Mouse (Mus musculus) monocyte, adult 5-6 weeks (primary cell): ENCODE data around the gene Prkn. TPM values are rescaled to one million over a fixed set of nuclear protein-coding genes. Genes with fewer than 3 reads are reported as not detected.

Experiments
- ATAC-seq: fragments of 153-309, 156-312 bp; replicated peaks from 2 replicates; pipeline ENCODE4 v1.8.0; 2017; ENCODE audit warnings: mild to moderate bottlenecking; ENCODE audit not compliant: low TSS enrichment, insufficient number of reproducible peaks, severe bottlenecking, poor library complexity, low FRiP score
- total RNA-seq: library from RNA; stranded (forward); fragments of 200-1000, 200-491, 200-594 nt; gene quantifications from 3 replicates; pipeline ENCODE4 v1.2.3, GENCODE M21; 2017

Prkn gene
- total RNA-seq, 1 experiment from 2014 or later = not detected

DNA sequence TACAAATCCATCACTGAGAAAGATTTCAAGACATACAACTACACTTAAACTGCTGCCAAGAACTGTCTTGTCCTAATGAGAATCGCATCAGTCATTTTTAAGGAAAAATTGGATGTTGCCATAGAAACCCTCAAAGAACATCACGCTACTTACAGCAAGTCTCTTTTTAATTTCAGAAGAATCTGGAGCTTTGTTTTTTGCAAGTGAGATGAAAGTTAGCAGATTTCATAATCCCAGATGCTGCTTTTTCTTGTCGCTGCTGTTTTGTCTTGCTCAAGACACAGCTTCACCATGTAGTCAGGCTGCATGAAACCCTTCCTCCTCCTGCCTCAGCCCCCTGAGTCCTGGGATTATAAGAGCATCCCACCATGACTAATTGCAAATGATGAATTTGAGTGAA is 373.5 kb downstream of the Prkn start:
- ATAC-seq = no peak

DNA sequence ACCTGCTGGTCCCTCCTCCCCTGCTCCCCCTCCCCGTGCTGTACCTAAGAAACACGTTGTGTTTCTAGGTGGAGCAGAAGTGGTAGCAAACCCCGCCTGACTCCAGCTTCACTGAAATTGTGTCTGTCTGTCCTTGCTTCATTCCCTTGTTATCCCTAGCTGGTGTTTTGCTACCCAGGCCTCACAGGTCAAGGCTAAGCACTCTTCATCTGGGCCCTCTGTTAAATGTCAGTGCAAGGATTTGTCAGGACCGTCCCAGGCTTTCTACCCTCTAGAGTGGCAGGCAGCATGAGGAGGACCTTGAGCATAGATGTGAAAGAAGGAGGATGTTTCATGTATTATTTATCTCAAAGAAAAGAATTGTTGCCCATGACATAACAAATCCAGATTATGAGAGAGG is 388.8 kb downstream of the Prkn start:
- ATAC-seq = no peak

DNA sequence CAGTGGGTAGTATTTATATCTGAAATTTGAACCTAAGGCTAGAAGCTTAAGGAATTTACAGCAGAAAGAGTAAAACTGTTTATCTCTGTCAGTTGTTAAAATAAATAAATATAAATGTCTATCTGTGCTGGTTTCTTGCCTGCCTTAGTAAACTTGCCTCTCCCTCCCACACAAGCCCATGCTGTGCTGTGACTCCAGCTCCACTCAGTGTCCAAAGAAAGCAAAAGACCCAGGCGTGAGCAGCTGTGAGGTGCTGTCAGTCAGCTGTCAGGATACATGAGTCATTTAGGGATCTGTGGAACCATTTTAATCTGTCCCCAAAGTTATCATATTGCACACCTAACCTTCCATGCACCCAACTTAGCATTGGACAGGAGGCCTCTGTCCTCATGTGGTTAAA is 389.2 kb downstream of the Prkn start:
- no peak for ATAC-seq

DNA sequence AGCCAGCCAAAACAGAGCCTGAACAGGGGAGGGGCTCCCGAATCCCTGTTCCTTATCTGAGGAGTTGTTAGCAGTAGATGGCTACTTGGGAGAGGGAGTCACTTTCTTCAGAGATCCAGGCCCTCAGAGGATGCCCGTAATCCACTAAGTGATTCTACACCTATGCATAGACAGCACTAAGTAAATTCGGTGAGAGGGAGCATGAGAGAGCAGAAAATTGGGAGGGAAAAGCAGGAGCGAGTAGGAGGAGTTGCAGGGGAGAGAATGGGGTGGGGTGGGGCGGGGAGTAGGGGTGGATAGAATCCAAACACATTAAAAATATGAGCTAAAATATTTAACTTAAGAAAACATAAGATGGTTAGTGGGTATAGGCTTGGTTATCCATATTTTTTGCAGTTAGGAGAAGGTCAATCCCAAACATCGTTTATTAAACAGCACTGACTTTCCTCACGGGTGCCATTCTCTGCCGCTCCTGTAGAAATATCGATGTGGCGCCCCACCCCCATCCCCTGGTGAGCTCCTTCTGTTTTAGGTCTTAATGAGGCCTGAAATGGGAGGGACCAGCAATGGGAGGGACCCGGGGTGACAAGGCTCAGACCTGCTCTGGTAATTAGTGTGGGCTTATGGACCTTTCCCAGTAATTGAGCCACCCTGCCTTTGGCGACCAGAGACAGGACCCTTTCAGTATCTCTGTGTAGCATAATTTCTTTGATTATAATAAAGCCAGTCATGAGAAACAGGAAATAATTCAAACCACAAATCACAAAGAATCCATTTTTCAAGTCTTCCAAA is 390.6 kb downstream of the Prkn start:
- ATAC-seq = no peak

DNA sequence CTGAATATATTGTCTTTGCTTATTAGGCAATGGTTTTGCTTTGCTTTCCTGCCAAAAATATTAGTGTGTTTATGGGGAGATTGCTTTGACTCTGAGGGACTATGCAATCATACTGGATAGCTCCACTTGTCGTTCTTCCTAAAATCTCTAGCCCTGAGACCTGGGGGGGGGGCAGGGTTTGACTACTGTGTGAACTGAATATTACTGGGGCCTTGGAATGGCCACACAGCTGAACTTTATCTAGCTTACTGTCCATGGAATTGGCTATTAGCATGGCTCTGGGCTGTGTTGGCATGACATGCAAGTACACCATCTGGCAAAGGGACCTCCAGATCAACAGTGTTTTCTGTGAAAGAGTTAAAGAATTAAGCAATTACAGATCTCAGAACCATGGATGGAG is 395.1 kb downstream of the Prkn start:
- ATAC-seq = no peak

DNA sequence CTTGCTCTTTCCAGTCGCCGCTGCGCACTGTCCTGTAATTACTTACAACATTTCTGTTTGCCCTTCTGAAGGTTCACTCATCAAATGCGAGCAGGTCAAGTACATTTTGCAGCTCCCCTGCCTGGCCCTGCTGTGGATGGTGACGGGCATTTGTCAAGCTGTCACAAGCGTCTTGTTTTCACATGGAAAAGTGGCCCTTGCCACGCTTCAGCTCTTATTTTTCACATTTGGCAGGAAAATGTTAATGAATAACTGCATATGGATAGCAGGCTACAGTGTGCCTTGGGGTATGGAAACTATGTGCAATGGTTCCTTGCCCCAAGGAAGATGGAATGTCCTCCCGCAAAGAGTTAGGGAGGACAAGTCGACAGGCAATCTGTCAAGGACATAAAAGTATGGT is 404.9 kb downstream of the Prkn start:
- no peak for ATAC-seq

DNA sequence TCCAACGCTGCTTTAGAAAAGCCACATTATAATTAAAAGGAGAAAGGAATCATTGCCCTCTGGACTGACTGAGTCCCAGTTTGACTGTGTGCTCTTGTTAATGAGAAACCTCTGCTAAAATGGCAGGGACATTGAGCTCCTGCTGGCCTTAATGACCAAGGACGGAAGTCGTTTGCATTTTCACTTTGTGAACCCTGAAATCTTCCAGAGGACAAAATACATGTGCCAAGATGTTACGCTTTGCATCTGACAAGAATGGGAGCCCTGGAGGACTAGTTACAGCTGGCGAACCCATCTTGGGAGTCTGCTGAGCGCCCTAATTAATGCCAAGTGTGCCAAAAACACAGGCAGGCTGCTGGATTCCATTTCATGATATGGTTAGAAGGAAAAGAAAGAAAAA is 409.0 kb downstream of the Prkn start:
- no peak for ATAC-seq

DNA sequence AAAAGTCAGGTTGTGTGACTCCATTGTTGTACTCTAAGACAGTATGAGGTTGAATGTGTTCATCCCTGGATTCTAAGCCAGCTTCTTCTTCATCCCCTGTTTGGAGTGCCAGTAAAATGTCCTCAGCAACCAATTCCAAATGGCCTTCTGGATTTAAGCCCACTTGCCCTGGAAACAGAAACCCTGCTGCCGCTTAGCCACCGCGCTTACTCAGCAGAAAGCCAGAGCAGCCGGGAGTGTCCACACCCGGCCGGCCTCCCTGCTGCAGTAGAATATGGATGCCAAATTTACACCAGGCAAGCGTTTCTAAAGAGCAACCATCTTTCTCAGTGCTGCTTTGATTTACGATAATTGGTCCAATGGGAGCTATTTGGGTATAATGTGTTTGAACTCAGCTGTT is 420.5 kb downstream of the Prkn start:
- no peak for ATAC-seq

DNA sequence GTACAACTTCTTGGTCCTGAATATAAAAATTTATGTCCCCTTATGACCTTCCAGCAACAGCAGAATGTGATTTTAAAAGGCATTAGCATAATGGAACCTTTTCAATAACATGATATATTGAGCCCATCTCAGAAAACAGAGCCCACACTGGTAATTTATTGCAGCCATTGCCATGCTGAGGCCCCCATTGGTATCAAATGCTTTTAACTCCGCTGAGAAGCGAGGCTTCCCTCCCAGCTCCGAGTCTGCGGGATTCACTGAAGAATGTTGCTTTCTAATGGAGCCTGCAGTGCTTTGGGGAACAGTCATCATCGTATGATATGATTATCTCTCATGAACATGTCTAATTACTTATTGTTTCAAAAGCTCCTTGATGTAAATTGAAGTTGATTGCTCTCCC is 421.5 kb downstream of the Prkn start:
- ATAC-seq = no peak

DNA sequence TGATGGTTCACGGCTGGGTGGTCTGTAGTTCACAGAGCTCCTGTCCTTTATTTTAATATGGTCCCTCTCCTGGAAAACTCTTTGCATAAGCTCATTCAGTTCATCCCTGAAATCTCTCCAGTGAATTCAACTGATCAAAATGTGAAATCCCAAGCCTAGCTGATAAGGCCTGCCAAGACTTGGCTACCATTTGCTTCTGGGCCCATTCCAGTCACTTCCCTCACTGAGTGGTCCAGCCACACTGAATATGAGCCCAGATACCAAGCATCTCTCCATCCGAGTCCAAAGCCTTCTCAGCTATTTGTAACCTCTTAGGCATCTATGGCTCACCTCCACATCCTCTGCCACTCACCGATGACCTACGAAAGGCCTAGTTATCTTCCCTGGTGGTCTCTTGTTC is 427.8 kb downstream of the Prkn start:
- ATAC-seq = no peak

DNA sequence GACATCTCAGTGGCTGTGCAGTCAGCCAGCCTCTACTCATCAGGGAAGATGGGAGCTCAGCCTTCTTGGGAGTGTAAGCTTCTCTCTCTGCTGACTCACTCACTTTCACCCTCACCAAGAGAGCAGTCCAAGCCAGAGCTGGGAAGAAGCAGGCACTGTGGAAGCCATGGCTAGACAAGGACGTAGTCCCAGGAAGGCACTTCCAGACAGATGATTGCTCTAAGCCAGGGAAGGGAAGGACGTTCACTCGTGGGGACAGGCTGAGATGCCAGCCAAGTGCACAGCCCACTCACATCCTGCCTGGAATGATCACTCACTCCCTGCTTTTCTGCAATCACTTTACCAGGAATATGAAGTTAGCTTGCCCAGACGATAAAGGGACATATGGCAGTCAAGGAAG is 430.0 kb downstream of the Prkn start:
- no peak for ATAC-seq

DNA sequence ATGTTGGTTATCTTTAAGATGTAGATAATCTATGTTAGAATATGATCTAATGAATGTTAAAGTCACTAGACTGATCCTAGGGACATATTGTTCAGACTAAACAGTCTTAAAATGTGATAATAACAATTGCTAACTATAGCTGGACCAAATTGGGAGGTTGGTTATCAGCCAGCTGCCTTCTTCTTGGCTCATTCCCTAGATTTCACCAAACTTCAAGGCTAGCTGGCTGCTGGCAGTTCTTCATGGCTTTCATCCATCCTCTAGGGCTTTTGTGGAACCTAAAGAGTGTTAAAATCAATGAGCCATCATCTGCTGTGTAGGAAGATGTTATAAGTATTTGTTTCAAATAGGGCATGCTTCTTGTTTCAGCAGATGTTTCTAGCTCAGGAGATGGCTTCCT is 431.7 kb downstream of the Prkn start:
- ATAC-seq = no peak

DNA sequence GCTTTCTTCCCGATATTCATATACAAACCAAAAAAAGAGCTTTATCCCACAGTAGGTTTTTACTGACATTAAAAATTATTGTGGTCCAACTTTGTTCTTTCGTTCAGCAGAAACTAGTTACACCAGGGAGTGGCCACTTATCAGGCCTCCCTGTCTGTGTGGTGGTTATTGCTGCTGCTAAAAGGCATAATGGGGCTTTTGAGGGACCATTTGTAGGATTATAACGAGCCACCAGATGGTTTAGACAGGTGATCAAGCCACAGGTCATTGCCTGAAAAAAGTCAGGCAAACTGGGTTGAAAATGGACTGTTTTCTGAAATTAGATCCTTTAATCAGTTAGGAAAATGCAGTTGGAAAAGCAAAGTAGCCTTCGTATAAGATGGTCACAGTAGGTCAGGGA is 444.1 kb downstream of the Prkn start:
- ATAC-seq = no peak

DNA sequence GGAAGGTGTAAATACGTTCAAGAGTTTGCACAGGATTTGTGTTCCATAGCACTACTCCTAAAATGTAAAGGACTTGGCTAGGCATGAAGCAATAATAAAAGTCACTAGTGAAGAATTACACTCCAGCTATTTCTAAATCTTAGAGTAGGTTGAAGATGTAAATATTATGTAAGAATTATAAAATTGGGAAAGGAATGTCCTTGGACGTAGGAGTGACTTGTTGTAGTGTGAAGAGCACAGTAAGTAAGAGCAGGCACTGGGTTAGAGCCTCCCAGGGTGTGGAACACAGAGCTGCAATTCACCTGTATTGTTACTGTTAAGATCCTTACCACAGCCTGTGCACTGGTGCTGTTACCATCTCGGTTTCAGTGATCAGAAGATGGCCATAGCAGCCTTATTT is 450.0 kb downstream of the Prkn start:
- ATAC-seq = no peak

DNA sequence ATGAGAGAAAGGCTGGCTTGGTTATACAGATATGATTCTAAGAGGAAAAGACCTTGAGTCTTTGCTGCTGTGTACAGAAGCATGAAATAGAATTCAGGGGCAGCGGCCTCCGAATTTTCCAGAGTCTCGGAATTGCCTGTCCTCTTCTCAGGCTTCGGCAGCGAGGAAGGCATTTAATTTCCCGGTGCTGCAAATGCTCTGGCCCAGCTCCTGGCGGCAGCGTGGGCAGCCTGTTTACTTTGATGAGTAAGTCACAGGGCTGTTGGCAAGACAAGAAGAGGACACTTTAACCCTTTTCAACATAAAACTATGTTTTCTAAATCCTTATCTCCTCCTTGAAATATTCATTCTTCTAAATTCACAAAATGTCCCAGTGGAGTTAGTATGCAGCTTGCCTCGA is 462.9 kb downstream of the Prkn start:
- no peak for ATAC-seq

DNA sequence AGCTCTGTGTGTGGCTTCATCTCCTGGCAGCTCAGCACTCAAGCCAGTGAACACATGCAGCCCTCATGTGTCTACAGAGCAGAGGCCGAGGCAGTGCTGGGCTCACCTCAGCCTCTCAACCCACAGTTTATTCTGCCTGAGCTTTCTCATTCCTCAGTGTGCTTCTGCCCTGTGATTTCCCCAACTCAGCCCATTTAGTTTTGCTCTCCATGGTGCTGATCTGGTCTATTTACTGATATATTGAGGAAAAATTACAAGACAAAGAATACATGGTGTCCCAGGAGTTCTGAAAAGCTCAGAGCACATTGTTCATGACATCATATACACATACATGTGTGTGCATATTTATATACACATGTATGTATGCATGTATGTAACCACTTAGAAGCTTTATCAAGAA is 469.7 kb downstream of the Prkn start:
- no peak for ATAC-seq

DNA sequence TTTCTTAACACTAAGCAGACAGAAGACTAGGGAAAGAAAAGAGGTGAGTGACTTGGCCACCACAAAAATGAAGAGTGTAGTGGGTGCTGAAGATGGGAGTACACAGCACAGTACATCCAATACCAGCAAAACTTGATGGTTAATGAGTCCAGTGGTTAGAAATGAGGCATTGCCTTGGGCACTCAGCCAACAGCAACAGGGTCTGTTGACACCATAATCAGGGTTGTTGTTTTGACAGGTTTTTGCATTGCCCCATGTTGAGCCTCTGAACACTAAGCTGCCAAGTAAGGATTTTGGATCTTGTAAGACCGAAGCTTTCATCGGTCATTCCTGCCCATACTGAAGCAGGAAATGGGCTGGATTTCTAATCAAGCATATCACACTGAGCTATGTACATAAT is 474.0 kb downstream of the Prkn start:
- ATAC-seq = no peak

DNA sequence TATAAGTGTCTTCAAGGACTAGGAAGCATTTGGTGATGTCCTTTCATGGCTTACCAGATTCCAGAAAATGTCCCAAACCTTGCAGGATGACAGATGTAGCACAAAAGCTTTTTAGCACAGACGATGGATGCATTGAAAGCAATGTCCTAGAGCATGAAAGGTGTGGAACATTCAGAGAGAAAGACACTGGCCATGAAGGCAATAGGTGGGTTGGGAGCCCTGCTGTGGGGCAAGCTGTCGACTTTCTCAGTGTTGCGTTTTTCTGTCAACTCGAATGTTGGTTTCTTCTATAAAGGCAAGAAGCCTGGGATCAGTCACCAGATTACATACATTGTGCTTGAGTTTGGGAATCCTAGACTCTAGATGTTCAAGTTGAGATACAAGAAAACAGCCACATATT is 475.5 kb downstream of the Prkn start:
- ATAC-seq = no peak

DNA sequence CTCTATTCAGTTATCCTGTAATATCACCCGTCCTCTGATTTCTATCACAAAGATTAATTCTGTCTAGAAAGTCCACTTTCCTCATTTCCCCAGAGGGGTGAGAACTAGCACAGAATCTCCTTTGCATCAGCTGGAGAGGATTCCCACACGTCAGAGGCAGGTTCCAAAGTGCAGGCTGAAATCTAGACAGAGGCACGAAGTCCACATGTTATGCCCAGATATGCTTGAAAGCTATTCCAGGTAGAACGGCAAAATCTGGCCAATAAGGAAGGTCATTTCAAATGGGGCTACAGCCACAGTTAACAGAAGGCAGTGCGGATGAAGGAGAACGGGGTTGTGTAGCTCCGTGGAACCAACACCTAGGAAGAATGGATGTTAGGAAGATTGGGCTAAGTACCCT is 478.8 kb downstream of the Prkn start:
- no peak for ATAC-seq

DNA sequence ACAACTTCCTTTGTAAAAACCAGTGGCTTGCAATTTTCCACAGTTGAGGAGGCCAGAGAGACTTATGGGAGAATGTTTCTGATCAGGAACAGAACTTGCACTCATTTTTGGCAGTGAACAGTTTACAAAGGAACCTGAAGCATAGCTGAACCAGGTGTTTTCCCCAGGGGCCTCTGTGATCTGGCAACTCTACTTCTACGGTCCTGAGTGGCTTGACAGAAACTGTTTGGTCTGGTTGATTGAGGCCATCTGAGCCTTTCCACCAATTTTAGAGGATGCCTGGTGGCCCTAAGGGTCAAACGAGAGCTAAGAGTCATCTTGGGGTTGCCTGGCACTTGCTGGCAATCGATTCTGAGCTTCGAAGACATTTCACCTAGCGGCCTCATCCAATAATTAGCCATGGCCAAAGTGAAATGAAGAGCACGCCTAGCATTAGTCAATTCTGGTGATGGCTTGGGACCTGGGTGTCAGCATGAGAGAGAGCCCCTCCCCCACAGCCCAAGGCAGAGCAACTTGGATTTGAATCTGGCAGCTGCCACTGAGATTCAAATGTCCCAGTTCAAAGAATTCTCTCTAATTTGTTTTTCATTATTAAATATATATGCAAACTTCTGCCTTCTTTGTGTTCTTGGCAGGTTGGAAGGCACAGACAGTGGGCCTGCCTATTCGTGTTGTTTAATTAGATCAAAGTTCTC is 479.6 kb downstream of the Prkn start:
- ATAC-seq = no peak

DNA sequence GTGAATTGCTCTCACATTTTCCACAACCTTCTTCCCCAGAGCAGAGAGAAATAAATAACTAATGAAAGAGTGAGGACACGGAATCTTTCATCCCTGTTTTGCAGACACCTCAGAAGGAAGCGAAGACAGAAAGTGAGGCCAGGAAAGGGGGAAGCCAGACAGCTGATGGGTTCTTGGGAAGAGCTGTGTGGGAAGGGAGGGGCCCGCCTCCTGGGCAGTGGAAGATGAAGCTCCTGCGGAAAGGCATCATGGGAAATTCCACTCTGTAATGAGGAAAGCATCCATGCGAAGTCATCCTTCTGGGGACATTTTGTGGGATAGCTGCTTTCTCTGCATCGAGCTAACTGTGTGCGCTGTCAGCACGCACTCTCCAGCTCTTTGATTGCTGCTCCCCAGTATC is 491.9 kb downstream of the Prkn start:
- no peak for ATAC-seq
